Mouse (Mus musculus) MEL-GATA-1-ER (cell line): ENCODE data around the gene Dmrtc2.
"Not testable (repeated sequence)": the region's sequence is repeated elsewhere in the genome, so short reads cannot be mapped to it uniquely, and the experiment has no call there.

ENCODE experiments used
- DNase-seq: peaks from one replicate; pipeline ENCODE4 v3.0.0-alpha.2; 2012; ENCODE audit warnings: low read depth; ENCODE audit errors: extremely low read depth

Dmrtc2 gene

DNA sequence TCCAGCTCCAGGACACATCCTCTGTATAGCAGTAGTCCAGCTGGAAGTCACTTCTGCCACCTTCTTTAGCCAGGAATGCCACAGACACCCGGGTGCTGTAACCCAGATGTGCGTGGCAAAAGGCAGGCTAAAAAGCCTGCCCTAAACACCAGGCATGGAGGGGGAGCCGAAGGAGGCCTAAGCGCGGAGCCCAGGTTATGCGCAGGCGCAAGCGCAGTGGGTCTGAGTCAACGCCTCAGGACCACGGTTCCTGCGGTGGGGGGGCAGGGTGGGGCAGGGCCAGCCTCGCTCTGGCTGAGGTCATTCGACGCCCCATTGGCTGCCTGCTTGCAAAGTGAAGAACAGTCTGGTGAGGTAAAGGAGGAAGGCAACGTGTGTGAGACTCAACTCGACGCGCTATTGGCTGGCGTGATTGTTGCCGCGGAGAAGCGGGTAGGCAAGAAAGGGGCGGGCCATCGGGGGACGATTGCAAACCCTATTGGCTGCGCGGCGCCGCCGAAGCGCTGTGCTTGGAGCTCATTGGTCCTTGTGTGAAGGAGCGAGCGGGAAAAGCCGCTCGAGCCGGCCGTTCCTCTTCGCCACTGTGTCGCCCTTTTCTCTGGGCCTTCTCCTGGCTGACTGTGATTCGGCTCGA is at the start of gene Dmrtc2, which contains the start of gene Lypd4:
Gene Dmrtc2 (plus strand): TSS at position 526 of the 634 bp plus-strand sequence.
Gene Lypd4 (minus strand): TSS at position 410 of the 634 bp plus-strand sequence.
- no peak for DNase-seq

DNA sequence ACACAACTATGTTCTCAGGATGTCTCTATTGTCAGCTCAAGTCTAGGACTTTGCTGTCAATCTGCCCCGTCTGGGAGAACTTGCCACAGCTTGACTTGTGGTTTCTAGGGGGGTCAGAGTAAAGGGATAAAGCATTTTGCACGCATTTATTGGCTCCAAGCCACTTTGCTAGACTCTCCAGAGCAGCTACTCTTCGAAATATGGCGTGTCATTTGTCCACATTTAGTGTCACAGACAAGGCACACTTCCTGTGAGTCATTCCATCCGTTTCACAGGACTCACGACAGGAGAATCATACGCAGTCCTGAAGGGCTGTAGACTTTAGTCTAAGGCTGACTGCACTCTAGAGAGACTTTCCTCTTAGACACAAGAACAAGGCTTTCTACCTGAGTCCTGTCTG is 45.4 kb upstream of the Dmrtc2 start:
- DNase-seq: no peak

DNA sequence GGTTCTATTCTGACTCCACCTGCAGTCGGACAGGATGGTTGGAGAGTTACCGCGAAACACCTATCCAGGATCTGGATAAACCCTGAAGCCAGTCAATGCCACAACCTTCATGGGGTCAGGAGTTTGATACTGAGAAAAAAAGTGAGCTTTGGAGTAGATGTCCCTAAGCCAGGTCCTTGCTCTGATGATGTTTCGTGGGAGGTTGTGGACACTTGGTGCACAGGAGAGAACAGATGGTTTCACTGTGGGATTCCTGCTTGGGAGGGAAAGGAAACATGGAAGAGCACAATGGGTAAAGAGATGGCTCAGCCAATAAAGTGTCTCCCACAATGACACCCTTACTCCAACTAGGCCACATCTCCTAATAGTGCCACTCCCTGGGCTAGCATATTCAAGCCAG is 42.7 kb upstream of the Dmrtc2 start:
- no peak for DNase-seq

DNA sequence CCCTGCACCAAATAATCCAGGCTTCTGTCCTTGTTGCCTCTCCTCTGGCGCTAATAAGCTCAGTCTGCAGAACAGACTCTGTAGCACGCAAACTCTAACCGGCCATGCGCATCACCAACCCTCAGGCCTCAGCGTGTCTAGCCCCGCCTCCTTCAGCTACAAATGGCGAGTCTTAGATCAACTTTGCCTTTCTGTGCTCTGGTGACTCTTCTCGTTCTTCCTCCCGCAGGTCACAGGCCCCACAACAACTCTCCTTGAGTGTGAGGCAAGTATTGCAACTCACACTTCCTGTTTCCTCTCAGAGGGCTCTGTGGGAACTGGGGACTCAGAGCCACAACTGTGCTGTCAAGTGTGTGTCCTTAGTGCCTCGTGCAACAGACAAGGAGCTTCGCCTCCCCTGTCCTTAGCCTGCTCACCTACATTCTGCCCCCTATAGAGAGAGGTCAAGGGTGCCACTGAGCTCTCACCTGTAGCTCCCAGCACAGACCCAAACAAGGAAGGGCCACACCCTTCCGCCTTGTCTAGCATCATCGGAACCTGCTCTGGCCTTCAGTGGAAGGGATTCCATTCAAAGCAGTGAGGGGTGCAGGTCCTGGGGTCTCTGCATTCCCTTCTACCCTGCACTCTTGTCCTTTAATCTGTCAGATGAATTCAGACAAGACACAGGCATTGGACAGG is 31.0 kb upstream of the Dmrtc2 start:
- DNase-seq: not testable (repeated sequence)

DNA sequence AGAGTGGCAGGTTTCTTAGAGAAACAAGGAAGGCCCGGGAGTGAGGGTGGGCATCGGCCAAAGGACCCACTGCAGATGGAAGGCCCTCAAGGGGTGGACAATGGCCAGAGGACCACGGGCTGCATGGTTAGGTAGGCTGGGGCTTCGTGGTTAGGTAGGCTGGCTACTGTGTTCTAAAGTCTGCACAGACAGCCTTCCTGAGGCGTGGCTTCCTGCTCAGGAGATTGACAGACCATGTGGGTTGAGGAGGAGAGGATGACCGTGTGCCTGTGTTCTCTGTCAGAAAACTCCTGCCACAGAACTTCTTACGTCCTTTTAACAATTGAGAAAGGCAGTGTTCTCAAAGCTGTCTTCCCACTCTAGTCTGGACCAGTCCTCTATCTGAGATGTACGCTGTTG is 30.4 kb upstream of the Dmrtc2 start:
- DNase-seq: no peak

DNA sequence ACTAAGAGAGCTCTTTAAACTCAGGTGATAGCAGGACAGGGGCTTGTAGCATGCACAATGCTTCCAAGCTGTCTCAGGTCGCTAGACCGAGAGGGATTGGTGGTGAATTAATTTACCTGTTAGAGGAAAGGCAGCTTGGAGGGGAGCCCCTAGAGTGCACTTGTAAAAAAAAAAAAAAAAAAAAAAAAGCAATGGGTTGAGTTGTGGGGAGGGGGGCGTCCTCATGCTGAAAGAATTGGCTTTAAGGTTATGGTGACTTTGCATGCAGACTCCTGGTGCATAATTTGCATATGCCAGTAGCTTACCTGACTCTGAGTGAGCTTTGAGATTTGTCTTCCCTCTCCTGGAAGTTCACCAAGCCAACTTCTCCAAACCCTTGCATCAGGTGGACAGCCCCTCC is 29.5 kb upstream of the Dmrtc2 start:
- no peak for DNase-seq

DNA sequence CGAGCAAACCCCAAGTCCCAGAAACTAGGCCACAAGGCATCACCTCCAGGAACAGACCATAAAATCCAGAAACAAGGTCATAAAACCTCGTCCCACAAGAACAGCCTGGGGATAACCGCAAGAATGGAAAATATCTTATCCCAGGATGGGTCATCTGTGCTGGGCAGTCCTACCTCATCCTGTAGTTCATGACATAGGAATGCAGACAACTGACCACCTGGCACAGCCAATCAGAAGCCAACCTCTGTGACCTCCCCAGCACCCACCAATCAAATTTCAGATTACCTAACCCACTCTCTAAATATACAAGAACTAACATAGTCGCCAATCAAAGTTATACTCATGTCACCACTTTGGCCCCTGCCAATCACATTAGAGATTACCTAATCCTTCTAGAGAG is 28.8 kb upstream of the Dmrtc2 start:
- DNase-seq: no peak

DNA sequence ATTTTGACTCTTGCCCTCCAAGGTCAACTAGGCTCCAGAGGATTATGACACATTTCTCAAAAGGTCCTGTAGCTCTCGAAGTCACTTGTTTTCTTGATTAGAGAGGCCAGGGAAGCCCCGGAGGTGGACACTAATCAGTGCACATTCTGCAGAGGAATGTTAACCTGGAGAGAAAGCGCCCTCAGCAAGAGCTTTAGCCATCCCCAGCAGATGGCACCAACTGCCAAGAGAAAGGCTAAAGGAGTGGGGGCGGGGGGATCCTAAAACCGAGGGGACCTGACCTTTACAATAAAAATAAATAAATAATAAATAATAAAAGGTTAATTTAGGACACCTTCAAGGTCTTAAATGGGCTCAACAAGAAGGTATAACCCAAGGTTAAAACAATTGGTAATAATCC is 25.7 kb upstream of the Dmrtc2 start:
- DNase-seq: no peak

DNA sequence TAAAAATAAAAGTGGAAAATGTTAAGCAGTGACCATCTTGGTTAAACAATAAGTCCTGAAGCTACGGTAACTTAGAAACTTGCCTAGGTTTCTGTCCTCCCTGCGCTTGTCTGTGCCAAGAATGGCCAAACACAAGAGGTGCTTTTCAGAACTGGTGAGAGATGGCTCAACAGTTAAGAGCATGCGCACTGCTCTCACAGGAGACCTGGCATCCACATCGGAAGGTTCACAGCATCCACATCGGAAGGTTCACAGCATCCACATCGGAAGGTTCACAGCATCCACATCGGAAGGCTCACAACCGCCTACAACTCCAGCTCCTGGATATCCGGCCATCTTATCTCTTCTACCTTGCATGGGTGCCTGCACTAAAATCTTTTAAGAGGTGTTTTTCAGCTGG is 24.7 kb upstream of the Dmrtc2 start:
- DNase-seq: no peak

DNA sequence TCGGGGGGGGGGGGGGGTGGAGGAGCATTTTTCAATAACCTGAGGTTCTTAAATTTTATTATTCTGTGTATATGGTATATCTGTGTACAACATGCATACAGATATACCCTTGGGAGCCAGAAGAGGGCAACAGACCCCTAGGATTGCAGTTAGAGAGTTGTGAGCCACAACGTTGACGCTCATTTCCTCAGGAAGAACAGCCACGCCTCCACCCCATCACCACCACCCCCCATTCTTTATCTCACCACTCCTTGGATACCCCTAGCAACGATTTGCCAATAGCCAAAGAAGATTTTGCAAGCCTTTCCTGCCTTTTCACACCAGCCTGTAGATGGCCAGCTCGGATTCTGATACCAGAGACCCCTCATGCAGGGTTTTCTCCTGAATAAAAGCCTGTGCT is 24.1 kb upstream of the Dmrtc2 start:
- peak; percentile 75 for DNase-seq

DNA sequence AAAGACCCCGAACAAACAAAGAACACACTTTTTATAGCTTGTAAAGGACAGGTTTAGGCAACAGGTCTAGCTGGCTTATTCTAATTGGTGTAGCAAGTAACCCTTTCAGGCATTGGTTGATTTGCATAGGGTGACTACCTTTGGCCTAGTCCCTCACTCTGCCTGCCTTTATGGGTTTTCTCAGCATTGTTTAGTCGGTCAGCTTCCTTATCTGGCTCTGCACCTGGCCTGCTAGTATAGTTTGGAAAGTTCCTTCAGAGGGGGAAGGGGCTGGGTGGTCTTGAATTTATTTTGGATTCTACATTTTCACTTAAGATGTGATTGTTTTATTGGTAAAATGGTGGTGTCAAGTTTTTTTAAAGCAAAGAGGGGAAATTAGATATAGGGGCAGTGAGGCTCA is 23.3 kb upstream of the Dmrtc2 start:
- not testable (repeated sequence) for DNase-seq

DNA sequence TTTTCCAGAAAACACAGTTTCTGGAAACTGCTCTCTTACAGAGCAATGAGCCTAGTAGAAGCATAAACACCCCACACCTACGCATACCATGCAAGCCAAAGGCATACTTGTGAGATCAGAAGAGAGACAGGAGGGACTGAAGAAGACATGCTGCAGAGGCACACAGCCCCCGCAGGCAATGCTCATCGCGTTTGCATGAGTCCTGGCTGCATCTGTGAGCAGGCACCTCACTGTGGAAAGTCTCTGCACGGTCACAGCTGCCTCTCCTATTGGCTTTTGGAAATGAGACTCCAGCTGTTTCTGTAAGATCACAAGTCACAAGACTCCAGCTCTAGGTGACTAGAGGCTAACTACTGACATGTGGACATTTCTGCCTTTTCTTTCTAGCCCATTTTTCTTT is 19.7 kb upstream of the Dmrtc2 start:
- DNase-seq: peak; percentile 39

DNA sequence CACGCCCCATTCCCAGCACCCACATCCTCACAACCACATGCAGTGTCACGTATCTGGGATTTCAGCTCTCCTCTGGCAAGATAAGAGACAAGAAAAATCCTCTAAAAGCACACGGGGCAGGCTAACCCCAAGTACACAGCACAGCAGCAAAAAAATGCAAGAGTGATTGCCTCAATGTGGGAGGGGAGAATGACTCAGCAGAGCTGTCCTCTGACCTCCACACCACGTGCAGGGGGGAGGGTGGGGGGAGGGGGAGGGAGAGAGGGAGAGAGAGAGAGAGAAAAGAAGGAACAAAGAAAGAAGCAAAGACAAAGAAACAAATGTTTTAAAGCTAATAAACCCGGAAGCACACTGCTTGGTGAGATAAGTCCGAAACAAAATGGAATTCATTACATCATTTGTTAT is 19.0 kb upstream of the Dmrtc2 start:
- peak; percentile 85 for DNase-seq

DNA sequence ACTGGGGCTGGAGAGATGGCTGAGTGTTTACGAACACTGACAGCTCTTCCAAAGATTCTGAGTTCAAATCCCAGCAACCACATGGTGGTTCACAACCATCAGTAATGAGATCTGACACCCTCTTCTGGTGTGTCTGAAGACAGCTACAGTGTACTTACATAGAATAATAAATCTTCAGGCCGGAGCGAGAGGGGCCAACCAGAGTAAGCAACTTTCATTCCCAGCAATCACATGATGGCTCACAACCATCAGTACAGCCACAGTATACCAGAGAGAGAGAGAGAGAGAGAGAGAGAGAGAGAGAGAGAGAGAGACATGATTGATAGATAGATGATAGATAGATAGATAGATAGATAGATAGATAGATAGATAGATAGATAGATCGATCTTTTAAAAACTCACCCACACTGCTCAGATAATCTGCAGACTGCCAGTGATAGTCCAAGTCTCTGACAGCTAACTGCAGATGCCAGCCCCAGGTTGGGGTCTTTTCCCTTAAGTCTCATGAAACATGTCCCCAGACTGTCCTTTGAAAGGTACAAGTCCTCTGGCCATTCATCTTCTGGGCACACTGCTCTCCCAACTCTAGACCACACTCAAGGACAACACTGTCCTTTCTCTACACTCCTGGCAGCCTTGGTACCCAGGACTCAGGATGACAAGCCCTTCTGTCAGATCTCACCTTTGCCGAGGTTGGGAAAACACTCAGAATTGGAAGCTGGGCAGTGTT is 18.1 kb upstream of the Dmrtc2 start:
- no peak for DNase-seq

DNA sequence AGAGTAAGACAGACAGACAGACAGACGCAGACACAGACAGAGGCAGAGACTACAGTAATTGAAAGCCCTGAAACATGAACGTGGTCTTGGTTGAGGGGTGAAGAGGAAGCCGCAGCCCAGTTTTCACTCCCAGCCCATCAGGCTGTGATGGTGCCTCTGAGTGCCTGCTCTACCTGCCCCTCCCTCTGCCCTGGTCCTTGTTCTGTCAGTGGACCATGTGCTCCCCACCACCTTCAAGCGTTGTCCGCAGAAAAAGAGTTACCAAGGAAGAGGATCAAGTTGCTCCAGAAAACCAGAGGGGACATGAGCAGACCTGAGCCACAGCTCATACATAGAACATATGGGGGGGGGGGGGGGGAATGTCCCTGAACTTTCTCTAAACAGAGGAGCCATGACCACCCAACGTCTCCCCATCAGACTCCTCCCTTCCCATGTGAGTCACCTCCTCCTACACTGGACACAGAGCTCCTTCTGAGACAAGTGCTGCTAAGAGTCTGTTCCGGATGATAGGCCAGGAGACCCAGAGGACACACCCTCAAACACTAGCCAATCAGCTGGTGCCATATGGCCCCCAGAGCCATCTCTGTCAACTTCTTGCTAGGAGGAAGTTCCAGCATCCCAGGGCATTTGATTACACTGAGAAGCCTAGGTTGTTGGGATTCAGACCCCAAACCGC is 17.2 kb upstream of the Dmrtc2 start:
- DNase-seq: peak; percentile 99

DNA sequence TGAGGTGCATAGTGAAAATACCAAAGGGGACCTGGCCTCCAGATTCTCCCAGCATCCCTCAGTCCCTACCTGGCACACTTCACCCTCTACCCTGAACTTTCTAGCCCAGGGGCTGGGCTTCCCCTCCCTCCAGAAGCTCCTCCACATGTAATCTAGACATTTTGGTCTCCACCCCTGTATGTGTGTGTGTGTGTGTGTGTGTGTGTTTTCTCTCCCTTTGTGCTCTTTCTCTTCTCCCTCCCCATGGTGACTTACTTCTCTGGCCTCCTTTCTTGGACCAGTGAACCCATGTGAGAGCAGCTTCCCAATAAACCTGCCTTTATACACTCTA is 16.7 kb upstream of the Dmrtc2 start:
- no peak for DNase-seq

DNA sequence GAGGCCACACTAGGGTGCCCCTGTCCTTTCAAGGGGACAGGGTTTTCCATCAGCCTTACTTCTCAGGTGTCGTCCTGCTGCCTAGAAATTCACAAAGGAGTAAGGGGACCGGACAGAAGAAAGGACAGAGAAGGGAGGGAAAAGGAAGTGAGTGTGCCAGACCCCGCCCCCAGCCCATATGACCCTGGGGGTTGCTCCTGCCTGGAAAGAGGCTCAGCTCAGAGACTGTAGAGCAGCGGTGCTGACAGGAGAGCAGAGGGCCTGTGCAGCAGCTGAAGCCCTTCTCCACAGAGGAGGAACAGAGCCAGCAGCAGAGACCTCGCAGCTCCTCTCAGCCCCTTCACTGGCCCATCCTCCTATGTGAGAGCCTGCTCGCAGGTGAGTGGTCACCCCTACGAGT is 16.2 kb upstream of the Dmrtc2 start:
- peak; percentile 58 for DNase-seq

DNA sequence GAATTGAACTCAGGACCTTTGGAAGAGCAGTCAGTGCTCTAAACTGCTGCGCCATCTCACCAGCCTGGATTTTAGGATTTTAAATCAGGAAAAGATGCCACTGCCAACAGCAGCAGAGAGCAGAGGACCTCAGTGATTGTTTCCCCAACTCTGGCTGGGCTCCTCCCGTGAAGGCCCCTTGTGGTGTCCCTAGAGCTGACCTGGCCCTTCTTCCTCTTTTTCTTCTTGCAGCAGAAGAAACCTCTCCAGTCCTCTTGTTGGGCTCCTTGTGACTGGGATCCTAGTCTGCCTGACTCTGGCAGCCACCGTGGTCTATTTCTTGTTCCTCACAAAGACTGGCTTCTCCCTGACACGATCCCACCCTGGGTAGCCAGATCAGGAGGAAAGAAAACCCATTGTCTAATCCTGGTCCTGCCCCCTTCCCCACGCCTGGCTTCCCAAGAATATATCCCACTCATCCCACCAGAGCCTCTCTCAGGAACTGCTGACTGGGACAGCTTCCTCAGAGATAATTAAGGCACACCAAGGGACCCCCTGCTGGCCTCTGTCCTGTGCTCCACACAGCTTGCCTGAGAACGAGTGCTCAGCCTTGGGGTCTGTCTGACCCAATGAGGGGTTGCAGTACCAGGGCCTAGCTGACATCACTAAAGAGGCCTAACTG is 13.3 kb upstream of the Dmrtc2 start:
- peak; percentile 34 for DNase-seq

DNA sequence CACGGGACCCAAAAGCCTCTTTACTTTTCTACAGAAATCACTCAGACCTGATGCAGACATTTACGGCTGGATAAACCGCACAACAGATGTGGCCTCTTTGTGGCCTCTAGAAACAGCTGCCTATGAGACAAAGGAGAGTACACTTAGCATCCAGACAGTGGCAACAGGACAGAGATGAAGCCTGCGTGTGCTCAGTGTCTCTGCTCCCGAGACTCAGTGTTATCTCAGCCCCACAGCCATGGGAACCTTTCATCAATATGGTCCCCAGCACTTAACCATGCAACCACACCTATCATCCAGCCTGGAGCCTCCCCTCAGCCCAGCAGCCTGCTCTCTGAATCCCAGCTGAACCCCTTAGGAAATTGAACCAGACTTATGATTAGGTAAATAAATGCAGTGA is 10.6 kb upstream of the Dmrtc2 start:
- DNase-seq: peak; percentile 36

DNA sequence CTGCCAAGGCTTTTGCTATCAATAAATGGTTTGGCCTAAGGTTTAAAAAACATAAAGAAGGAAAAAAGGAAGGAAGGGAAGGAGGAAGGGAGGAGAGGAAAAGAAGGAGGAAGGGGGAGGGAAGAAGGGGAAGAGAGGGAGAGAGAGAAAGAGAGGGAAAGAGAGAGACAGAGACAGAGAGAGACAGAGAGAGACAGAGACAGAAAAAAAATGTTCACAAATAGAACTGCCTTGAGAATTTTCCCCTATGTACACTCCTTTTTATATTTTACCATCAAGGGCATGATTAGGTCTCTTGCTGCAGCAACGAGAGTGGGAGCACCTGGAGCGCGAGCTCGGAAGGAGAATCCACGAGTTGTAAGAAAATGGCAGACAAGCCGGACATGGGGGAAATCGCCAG is 7.9 kb upstream of the Dmrtc2 start, which contains the start of gene Gm9844:
Gene Gm9844 (plus strand): TSS at position 301 of the 400 bp plus-strand sequence.
- no peak for DNase-seq

DNA sequence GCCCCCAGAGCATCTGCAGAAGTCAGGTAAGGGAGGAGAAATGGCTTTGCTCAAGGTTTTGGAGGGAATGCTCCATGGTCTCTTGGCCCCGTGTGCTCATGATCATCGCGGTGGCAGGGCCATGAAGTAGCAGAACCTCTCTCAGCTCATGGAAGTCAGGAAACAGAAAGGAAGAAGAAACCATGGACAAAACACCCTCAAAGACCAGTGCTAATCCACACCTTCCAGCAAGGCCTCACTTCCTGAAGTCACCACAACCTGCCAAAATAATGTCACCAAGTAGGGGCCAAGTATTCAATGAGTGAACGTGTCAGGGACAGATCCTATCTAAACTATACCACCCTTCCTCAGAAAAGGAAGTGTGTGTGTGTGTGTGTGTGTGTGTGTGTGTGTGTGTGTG is 7.0 kb upstream of the Dmrtc2 start:
- DNase-seq: no peak

DNA sequence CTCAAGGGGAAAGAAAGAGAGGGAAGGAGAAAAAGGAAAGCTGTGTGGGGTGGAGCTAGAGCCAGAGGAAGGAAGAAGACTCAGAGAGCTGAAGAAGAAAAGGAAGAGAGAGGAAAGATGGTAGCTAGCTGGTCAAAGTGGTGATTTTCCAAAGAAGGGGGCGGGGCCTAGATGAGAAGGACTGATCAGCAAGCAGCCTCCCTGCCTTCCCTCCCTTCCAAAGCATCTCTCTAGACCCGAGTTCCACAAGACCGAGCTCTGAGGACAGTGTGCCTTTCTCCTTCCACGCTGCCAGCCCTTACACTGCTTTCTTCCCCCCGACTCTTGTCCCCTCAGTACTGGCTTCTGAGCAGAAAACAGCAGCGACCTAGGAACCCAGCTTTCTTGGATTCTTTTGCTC is 5.7 kb upstream of the Dmrtc2 start:
- DNase-seq: no peak
